8 mouse cellular contexts compared by ENCODE assay signal in the genomic region with DNA sequence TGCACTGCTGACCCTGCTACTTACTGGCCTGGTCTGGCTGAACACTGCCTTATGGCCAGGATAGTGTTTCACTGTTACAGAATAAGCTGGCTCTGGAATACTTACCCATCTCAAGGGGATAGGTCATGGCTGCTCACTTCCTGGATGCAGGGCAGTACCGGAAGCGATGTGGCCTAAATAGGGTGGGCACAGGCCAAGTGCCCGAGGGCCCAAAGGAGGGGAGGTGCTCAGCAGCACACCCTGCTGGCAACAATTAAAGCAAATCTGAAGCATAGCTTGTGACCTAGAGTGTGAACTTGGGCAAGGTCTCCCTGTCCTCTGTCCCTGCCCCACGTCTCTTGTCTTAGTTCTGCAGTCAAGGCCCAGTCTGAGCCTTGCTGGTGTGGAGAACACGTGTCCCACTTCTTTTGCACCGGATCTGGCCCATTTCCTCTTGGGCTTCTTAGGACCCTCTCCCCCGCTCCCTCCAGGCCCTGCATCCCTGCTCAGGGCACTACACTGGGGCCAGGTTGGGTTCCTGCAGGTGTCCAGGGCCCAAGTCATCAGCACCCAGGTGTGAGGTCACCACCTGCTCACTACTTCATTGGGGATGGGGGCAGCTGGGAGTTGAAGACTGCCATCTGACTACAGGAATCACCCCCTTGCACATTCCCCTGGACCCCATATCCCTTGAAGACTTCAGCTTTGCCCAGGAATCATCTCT. TPM values are rescaled to one million over a fixed set of nuclear protein-coding genes. Genes with fewer than 3 reads are reported as not detected.
DNase-seq lines count a peak whose midpoint lies in the region; ATAC-seq lines count a peak whose summit lies in the region.

No protein-coding gene starts in this region.

- no peak for ATAC-seq in heart, embryonic 11.5 days (replicated peaks; ENCODE audit: insufficient number of reproducible peaks, low FRiP score, low TSS enrichment)
- ATAC-seq in midbrain, embryonic 14.5 days (ENCODE audit: low FRiP score, low TSS enrichment), result no peak
- no peak for ATAC-seq in midbrain, embryonic 13.5 days

- WGBS in heart, embryonic 11.5 days (ENCODE audit: insufficient replicate concordance), result 49% methylated on average over 7 of the region's 7 CpGs
- whole genome bisulfite sequencing in midbrain, embryonic 14.5 days, result 48% methylated on average over 7 of the region's 7 CpGs
- WGBS in midbrain, embryonic 13.5 days, result 45% methylated on average over 7 of the region's 7 CpGs

- no peaks in the 10 kb centered on the region for H3K9me3 ChIP-seq in heart, embryonic 11.5 days (replicated peaks; ENCODE audit: control insufficient read depth, low read length)
- no peaks in the 10 kb centered on the region for H3K9me3 ChIP-seq in midbrain, embryonic 14.5 days (ENCODE audit: control insufficient read depth, low read length)
- no peaks in the 10 kb centered on the region for H3K9me3 ChIP-seq in midbrain, embryonic 13.5 days

- H3K4me3 ChIP-seq in heart, embryonic 11.5 days (ENCODE audit: low read depth, low read length), result no peak overlapping the region
- no peak overlapping the region for H3K4me3 ChIP-seq in midbrain, embryonic 14.5 days (replicated peaks; ENCODE audit: low read depth, low read length)
- no peak overlapping the region for H3K4me3 ChIP-seq in midbrain, embryonic 13.5 days (replicated peaks)

- peak; percentile 94 for DNase-seq in heart, adult 11 months
- DNase-seq in midbrain, embryonic 14.5 days, result peak; percentile 44
- DNase-seq in embryo, embryonic 10.5 days (ENCODE audit: low spot score), result peak; percentile 61
- peak; percentile 74 for DNase-seq in retina, embryonic 14.5 days (ENCODE audit: low spot score)
- DNase-seq in right cerebral cortex, postnatal 36 days (ENCODE audit: low spot score in 2 of 2), result no peak
- DNase-seq in cerebellum, adult 18-20 months, result no peak

- H3K4me1 ChIP-seq in heart, embryonic 11.5 days (ENCODE audit: control insufficient read depth, insufficient read depth, low read length), result peaks cover 6% of the 10 kb centered on the region
- peaks cover 5% of the 10 kb centered on the region for H3K4me1 ChIP-seq in midbrain, embryonic 14.5 days (ENCODE audit: control insufficient read depth, insufficient read depth, low read length)
- peaks cover 10% of the 10 kb centered on the region for H3K4me1 ChIP-seq in midbrain, embryonic 13.5 days (replicated peaks)

- no peak overlapping the region for H3K27ac ChIP-seq in heart, embryonic 11.5 days (ENCODE audit: low read depth, low read length)
- no peak overlapping the region for H3K27ac ChIP-seq in midbrain, embryonic 14.5 days (replicated peaks; ENCODE audit: low read depth, low read length)
- no peak overlapping the region for H3K27ac ChIP-seq in midbrain, embryonic 13.5 days

- H3K36me3 ChIP-seq in heart, embryonic 11.5 days (ENCODE audit: control insufficient read depth, insufficient read depth, low read length), result peaks cover 3% of the 10 kb centered on the region; the same call in 1 of the 2 replicates
- peaks cover 22% of the 10 kb centered on the region for H3K36me3 ChIP-seq in midbrain, embryonic 14.5 days (ENCODE audit: control insufficient read depth, insufficient read depth, low read length)
- peaks cover 23% of the 10 kb centered on the region for H3K36me3 ChIP-seq in midbrain, embryonic 13.5 days

- H3K4me2 ChIP-seq in heart, embryonic 11.5 days, result no peak overlapping the region
- H3K4me2 ChIP-seq in midbrain, embryonic 14.5 days (ENCODE audit: low read length), result no peak overlapping the region
- H3K4me2 ChIP-seq in midbrain, embryonic 13.5 days (replicated peaks), result no peak overlapping the region

- no peak overlapping the region for H3K9ac ChIP-seq in heart, embryonic 11.5 days (ENCODE audit: low read depth, low read length)
- no peak overlapping the region for H3K9ac ChIP-seq in midbrain, embryonic 14.5 days (replicated peaks; ENCODE audit: low read length)
- H3K9ac ChIP-seq in midbrain, embryonic 13.5 days (replicated peaks), result no peak overlapping the region

- H3K27me3 ChIP-seq in heart, embryonic 11.5 days (ENCODE audit: control insufficient read depth, insufficient read depth, low read length), result no peaks in the 10 kb centered on the region
- no peaks in the 10 kb centered on the region for H3K27me3 ChIP-seq in midbrain, embryonic 14.5 days (ENCODE audit: control insufficient read depth, insufficient read depth, low read length)
- no peaks in the 10 kb centered on the region for H3K27me3 ChIP-seq in midbrain, embryonic 13.5 days

RNA-seq across cellular contexts. Expression of gene Nubp2, which starts 4.3 kb away (rescaled TPM):
- 42.3 and 43.3 TPM in 2 replicates for polyA plus RNA-seq in heart, embryonic 11.5 days (2014; fragmentation: Nextera tagmentation; extraction: Ambion mirVana)
- polyA plus RNA-seq in midbrain, embryonic 14.5 days (2014; fragmentation: Nextera tagmentation; extraction: Ambion mirVana), result 70.4 and 73.3 TPM in 2 replicates
- 68.2 and 75.3 TPM in 2 replicates for polyA plus RNA-seq in midbrain, embryonic 13.5 days (2015; fragmentation: Nextera tagmentation; extraction: Ambion mirVana)

RNA-seq across cellular contexts. Expression of gene Spsb3, which starts 4.6 kb away (rescaled TPM):
- 25.2 and 26.5 TPM in 2 replicates for polyA plus RNA-seq in heart, embryonic 11.5 days (2014; fragmentation: Nextera tagmentation; extraction: Ambion mirVana)
- 77.3 and 93.2 TPM in 2 replicates for polyA plus RNA-seq in midbrain, embryonic 14.5 days (2014; fragmentation: Nextera tagmentation; extraction: Ambion mirVana)
- polyA plus RNA-seq in midbrain, embryonic 13.5 days (2015; fragmentation: Nextera tagmentation; extraction: Ambion mirVana), result 71.7 and 74.7 TPM in 2 replicates

RNA-seq across cellular contexts. Expression of gene Eme2, which starts 13.0 kb away (rescaled TPM):
- polyA plus RNA-seq in heart, embryonic 11.5 days (2014; fragmentation: Nextera tagmentation; extraction: Ambion mirVana), result 15.3 and 19.3 TPM in 2 replicates
- 21.6 and 26.9 TPM in 2 replicates for polyA plus RNA-seq in midbrain, embryonic 14.5 days (2014; fragmentation: Nextera tagmentation; extraction: Ambion mirVana)
- polyA plus RNA-seq in midbrain, embryonic 13.5 days (2015; fragmentation: Nextera tagmentation; extraction: Ambion mirVana), result 36.8 and 38.4 TPM in 2 replicates

RNA-seq across cellular contexts. Expression of gene Mrps34, which starts 13.0 kb away (rescaled TPM):
- 85.6 and 92.1 TPM in 2 replicates for polyA plus RNA-seq in heart, embryonic 11.5 days (2014; fragmentation: Nextera tagmentation; extraction: Ambion mirVana)
- 74.7 and 86.7 TPM in 2 replicates for polyA plus RNA-seq in midbrain, embryonic 14.5 days (2014; fragmentation: Nextera tagmentation; extraction: Ambion mirVana)
- 73.0 and 82.3 TPM in 2 replicates for polyA plus RNA-seq in midbrain, embryonic 13.5 days (2015; fragmentation: Nextera tagmentation; extraction: Ambion mirVana)

RNA-seq across cellular contexts. Expression of gene Nme3, which starts 14.4 kb away (rescaled TPM):
- polyA plus RNA-seq in heart, embryonic 11.5 days (2014; fragmentation: Nextera tagmentation; extraction: Ambion mirVana), result 35.7 and 37.9 TPM in 2 replicates
- polyA plus RNA-seq in midbrain, embryonic 14.5 days (2014; fragmentation: Nextera tagmentation; extraction: Ambion mirVana), result 77.4 and 112 TPM in 2 replicates
- polyA plus RNA-seq in midbrain, embryonic 13.5 days (2015; fragmentation: Nextera tagmentation; extraction: Ambion mirVana), result 74.1 and 76.8 TPM in 2 replicates

Comparison
In these comparisons a context has a peak if more than half of its experiments do, and no peak if none do; other contexts are left out.
1. DNase-seq: peak in heart, adult 11 months (single experiment), midbrain, embryonic 14.5 days (single experiment), embryo, embryonic 10.5 days (single experiment) and retina, embryonic 14.5 days (single experiment); none in right cerebral cortex, postnatal 36 days (0 of 2) and cerebellum, adult 18-20 months (0 of 2).